9 mouse cellular contexts compared by ENCODE assay signal in genomic region chr1:106242129-106242528, GRCm38 (mm10).
A peak's percentile ranks its signal among the peaks of the same experiment; 100 is the strongest.
DNase-seq lines count a peak whose midpoint lies in the region; ATAC-seq lines count a peak whose summit lies in the region.
"Had no signal": no experiment of that assay in that cellular context is flagged by ENCODE, and none has a peak within 500 bp of the region (broad histone marks: within the 10 kb centered on the region; RNA-seq: fewer than 3 reads in every experiment).

No protein-coding gene starts in this region.

- peaks cover 5% of the 10 kb centered on the region; the same call in 1 of the 2 replicates for H3K4me1 ChIP-seq in midbrain, embryonic 14.5 days (ENCODE audit: control insufficient read depth, insufficient read depth, low read length)
- H3K4me1 ChIP-seq in midbrain, embryonic 13.5 days (replicated peaks): peaks cover 16% of the 10 kb centered on the region; the same call in 1 of the 2 replicates
- H3K4me1 ChIP-seq in heart, embryonic 13.5 days: peaks cover 48% of the 10 kb centered on the region

- H3K9ac ChIP-seq in midbrain, embryonic 14.5 days (replicated peaks; ENCODE audit: low read length): no peak overlapping the region
- H3K9ac ChIP-seq in midbrain, embryonic 13.5 days (replicated peaks): no peak overlapping the region
- no peak overlapping the region for H3K9ac ChIP-seq in heart, embryonic 13.5 days

- no peak overlapping the region for H3K4me2 ChIP-seq in midbrain, embryonic 14.5 days (ENCODE audit: low read length)
- no peak overlapping the region for H3K4me2 ChIP-seq in midbrain, embryonic 13.5 days (replicated peaks)
- no peak overlapping the region for H3K4me2 ChIP-seq in heart, embryonic 13.5 days

- H3K27ac ChIP-seq in midbrain, embryonic 14.5 days (replicated peaks; ENCODE audit: low read depth, low read length): no peak overlapping the region
- H3K27ac ChIP-seq in midbrain, embryonic 13.5 days: no peak overlapping the region
- H3K27ac ChIP-seq in heart, embryonic 13.5 days (replicated peaks): peak overlapping the region; percentile 38; the same call in 1 of the 2 replicates

- no peak overlapping the region for H3K4me3 ChIP-seq in midbrain, embryonic 14.5 days (replicated peaks; ENCODE audit: low read depth, low read length)
- no peak overlapping the region for H3K4me3 ChIP-seq in midbrain, embryonic 13.5 days (replicated peaks)
- no peak overlapping the region for H3K4me3 ChIP-seq in heart, embryonic 13.5 days

- no peaks in the 10 kb centered on the region for H3K27me3 ChIP-seq in midbrain, embryonic 14.5 days (ENCODE audit: control insufficient read depth, insufficient read depth, low read length)
- H3K27me3 ChIP-seq in midbrain, embryonic 13.5 days: no peaks in the 10 kb centered on the region
- H3K27me3 ChIP-seq in heart, embryonic 13.5 days (replicated peaks): no peaks in the 10 kb centered on the region

- peak; percentile 71 for DNase-seq in heart, adult 8-10 months (ENCODE audit: low spot score)
- DNase-seq in heart, postnatal 25 days (ENCODE audit: low spot score): no peak
- DNase-seq in midbrain, embryonic 14.5 days: peak; percentile 61
- peak; percentile 21 for DNase-seq in mesoderm, embryonic 11.5 days (ENCODE audit: low read depth, low spot score)
- no peak for DNase-seq in ovary, adult 18-20 months (ENCODE audit: low spot score)
- DNase-seq in natural killer cell, adult 2 months (ENCODE audit: low spot score in 2 of 2): no peak

- intact Hi-C loops in heart, postnatal 25 days (cut with DNase I): no loop called here

- H3K9me3 ChIP-seq in midbrain, embryonic 14.5 days (ENCODE audit: control insufficient read depth, low read length): no peaks in the 10 kb centered on the region
- no peaks in the 10 kb centered on the region for H3K9me3 ChIP-seq in midbrain, embryonic 13.5 days
- H3K9me3 ChIP-seq in heart, embryonic 13.5 days: peaks cover 5% of the 10 kb centered on the region

- no peaks in the 10 kb centered on the region for H3K36me3 ChIP-seq in midbrain, embryonic 14.5 days (ENCODE audit: control insufficient read depth, insufficient read depth, low read length)
- no peaks in the 10 kb centered on the region for H3K36me3 ChIP-seq in midbrain, embryonic 13.5 days
- H3K36me3 ChIP-seq in heart, embryonic 13.5 days: peaks cover 8% of the 10 kb centered on the region; the same call in 1 of the 2 replicates
- H3K36me3 ChIP-seq: G1E had no signal

- 55% methylated on average over 2 of the region's 2 CpGs for WGBS in midbrain, embryonic 14.5 days
- WGBS in midbrain, embryonic 13.5 days: 63% methylated on average over 2 of the region's 2 CpGs
- WGBS in heart, embryonic 13.5 days: 8% methylated on average over 2 of the region's 2 CpGs

- no peak for ATAC-seq in midbrain, embryonic 14.5 days (ENCODE audit: low FRiP score, low TSS enrichment)
- no peak for ATAC-seq in midbrain, embryonic 13.5 days
- peak; percentile 42; the same call in 1 of the 2 replicates for ATAC-seq in heart, embryonic 13.5 days (ENCODE audit: extremely low read depth, insufficient number of reproducible peaks, low FRiP score, low TSS enrichment)

Comparison
In these comparisons a context has a peak if more than half of its experiments do, and no peak if none do; other contexts are left out.
1. DNase-seq: peak in heart, adult 8-10 months (single experiment), midbrain, embryonic 14.5 days (single experiment) and mesoderm, embryonic 11.5 days (single experiment); none in heart, postnatal 25 days (single experiment), ovary, adult 18-20 months (single experiment) and natural killer cell, adult 2 months (0 of 2).